Mouse (Mus musculus): ENCODE data around the gene Adgrf3. TPM values are rescaled to one million over a fixed set of nuclear protein-coding genes. Genes with fewer than 3 reads are reported as not detected.

The Adgrf3 gene
- polyA plus RNA-seq, 1 experiment from 2014 or later: 0.28 TPM

DNA sequence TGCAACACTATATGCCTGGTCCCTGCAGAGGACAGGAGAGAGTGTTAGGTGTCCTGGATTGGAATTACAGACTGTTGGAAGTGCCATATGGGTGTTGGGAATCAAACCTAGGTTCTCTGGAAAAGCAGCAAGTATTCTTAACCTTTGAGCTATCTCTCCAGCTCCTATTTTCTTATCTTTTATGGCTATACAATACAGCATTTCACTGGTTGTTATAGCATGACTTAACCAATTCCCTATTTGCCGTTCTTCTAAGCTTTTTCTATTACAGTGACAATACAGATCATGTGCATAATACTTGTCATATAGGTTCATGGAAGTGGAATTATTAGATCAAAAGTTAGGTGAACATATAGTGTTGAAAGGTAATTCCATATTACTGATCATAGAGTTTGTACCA lies 43.7 kb downstream of the Adgrf3 start:
- H3K4me1 ChIP-seq (ENCODE audit: control insufficient read depth, insufficient read depth, low read length): no peaks in the 10 kb centered on the region
- H3K4me3 ChIP-seq (ENCODE audit: low read length): no peak overlapping the region
- H3K36me3 ChIP-seq (ENCODE audit: control insufficient read depth, insufficient read depth, low read length): peaks cover 4% of the 10 kb centered on the region
- no peaks in the 10 kb centered on the region for H3K9me3 ChIP-seq (ENCODE audit: control insufficient read depth, low read length)
- ATAC-seq (ENCODE audit: low FRiP score, low TSS enrichment): no peak
- no peak overlapping the region for H3K4me2 ChIP-seq (replicated peaks; ENCODE audit: low read depth, low read length)
- H3K27ac ChIP-seq (ENCODE audit: low read depth, low read length): no peak overlapping the region
- 89% methylated on average over 1 of the region's 1 CpGs for WGBS
- H3K9ac ChIP-seq (ENCODE audit: low read depth, low read length): no peak overlapping the region
- no peaks in the 10 kb centered on the region for H3K27me3 ChIP-seq (ENCODE audit: control insufficient read depth, insufficient read depth, low read length)

DNA sequence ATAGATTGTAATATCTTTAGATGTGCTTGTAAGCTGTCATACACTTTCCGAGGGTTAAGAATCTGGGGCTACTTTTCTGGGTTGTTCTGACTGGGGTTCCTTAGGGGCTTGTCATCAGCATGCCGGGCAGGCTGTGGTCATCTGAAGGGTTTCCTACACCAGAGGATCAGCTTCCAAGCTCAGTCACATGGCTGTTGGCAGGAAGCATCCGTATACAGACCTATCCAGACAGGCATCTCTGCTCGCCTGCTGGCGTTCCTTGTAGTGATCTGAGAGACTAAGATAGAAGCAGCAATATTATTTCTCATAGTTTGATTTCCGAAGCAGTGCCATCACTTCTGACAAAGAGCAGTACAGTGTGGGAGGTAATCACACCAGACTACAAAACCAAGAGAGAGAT lies 45.9 kb downstream of the Adgrf3 start:
- Histone ChIP-seq H3K9ac (ENCODE audit: low read depth, low read length) (no peak overlapping the region), H3K9me3 (ENCODE audit: control insufficient read depth, low read length) (no peaks in the 10 kb centered on the region), H3K4me1 (ENCODE audit: control insufficient read depth, insufficient read depth, low read length) (peaks cover 7% of the 10 kb centered on the region; the same call in 1 of the 2 replicates), H3K4me3 (ENCODE audit: low read length) (no peak overlapping the region), H3K27me3 (ENCODE audit: control insufficient read depth, insufficient read depth, low read length) (no peaks in the 10 kb centered on the region), H3K36me3 (ENCODE audit: control insufficient read depth, insufficient read depth, low read length) (no peaks in the 10 kb centered on the region), H3K27ac (ENCODE audit: low read depth, low read length) (no peak overlapping the region), H3K4me2 (replicated peaks; ENCODE audit: low read depth, low read length) (no peak overlapping the region)
- ATAC-seq (ENCODE audit: low FRiP score, low TSS enrichment): no peak
- 82% methylated on average over 6 of the region's 6 CpGs for WGBS

DNA sequence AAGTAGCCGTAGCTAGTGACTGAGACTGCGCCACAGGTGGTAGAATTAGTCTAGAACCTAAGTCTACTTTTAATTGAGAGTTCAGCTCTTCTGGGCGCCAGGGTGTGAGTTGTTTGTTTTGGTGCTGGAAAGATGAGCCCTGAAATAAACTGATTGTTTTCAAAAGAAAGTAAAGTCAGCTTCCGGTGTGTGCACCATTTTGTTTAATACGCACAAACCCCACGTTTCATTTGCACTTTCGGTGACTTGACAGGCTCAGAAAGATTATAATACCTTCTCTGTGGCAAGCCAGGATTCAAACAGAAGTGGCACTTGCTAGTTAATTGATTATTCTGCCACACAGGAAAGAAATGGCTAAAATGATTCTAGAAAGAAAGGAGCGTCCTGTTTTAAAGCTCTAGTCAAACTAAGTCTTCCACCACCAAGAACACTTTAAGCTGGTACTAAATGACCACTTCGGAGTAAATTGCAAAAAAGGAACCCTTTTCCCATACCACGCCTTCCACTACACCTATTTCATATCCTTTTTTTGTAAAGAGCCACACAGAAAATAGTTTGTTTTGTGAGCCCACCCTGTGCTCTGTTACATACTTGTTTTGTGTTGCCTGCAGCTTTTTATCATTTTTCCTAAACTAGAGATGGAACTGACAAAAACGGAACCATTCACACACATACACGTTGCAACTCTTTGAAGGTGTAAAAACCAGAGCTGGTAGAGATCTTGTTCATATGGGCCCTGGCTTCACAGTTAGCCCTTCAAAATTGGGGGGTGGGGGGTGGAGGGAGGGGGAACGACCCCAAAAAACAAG lies 49.5 kb downstream of the Adgrf3 start:
- 34% methylated on average over 13 of the region's 13 CpGs for WGBS
- H3K4me1 ChIP-seq (ENCODE audit: control insufficient read depth, insufficient read depth, low read length): peaks cover 7% of the 10 kb centered on the region; the same call in 1 of the 2 replicates
- H3K4me2 ChIP-seq (replicated peaks; ENCODE audit: low read depth, low read length): peak overlapping the region; percentile 48
- peak overlapping the region; percentile 82 for H3K9ac ChIP-seq (ENCODE audit: low read depth, low read length)
- no peaks in the 10 kb centered on the region for H3K27me3 ChIP-seq (ENCODE audit: control insufficient read depth, insufficient read depth, low read length)
- ATAC-seq (ENCODE audit: low FRiP score, low TSS enrichment): no peak
- peak overlapping the region; percentile 83 for H3K4me3 ChIP-seq (ENCODE audit: low read length)
- H3K27ac ChIP-seq (ENCODE audit: low read depth, low read length): peak overlapping the region; percentile 68; the same call in 1 of the 2 replicates
- no peaks in the 10 kb centered on the region for H3K36me3 ChIP-seq (ENCODE audit: control insufficient read depth, insufficient read depth, low read length)
- H3K9me3 ChIP-seq (ENCODE audit: control insufficient read depth, low read length): no peaks in the 10 kb centered on the region

DNA sequence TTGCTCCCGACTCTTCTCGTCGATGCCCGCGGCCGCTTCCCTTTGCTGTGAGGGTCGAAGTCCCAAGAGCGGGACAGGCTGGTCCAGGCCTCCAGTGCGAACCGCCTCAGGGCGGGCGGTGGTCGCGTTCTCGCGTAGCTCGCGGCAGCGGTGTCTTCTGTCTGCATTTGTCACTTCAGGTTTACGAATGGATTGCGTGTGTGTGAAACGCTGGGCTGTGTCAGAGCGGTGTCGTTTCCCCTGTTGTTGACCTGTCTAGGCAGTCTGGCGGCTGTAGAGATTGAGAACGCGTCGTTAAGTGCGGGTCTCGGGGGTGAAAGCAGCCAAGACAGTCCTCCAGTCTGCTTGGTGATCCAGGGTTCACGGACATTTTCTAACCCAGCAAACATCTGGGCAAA lies 50.1 kb downstream of the Adgrf3 start:
- Histone ChIP-seq H3K4me2 (replicated peaks; ENCODE audit: low read depth, low read length) (peak overlapping the region; percentile 48), H3K4me3 (ENCODE audit: low read length) (peak overlapping the region; percentile 83), H3K27me3 (ENCODE audit: control insufficient read depth, insufficient read depth, low read length) (no peaks in the 10 kb centered on the region), H3K9me3 (ENCODE audit: control insufficient read depth, low read length) (no peaks in the 10 kb centered on the region), H3K36me3 (ENCODE audit: control insufficient read depth, insufficient read depth, low read length) (no peaks in the 10 kb centered on the region), H3K9ac (ENCODE audit: low read depth, low read length) (peak overlapping the region; percentile 82), H3K4me1 (ENCODE audit: control insufficient read depth, insufficient read depth, low read length) (peaks cover 7% of the 10 kb centered on the region; the same call in 1 of the 2 replicates), H3K27ac (ENCODE audit: low read depth, low read length) (peak overlapping the region; percentile 68)
- peak; percentile 78 for ATAC-seq (ENCODE audit: low FRiP score, low TSS enrichment)
- under 1% methylated on average over 31 of the region's 31 CpGs for WGBS

DNA sequence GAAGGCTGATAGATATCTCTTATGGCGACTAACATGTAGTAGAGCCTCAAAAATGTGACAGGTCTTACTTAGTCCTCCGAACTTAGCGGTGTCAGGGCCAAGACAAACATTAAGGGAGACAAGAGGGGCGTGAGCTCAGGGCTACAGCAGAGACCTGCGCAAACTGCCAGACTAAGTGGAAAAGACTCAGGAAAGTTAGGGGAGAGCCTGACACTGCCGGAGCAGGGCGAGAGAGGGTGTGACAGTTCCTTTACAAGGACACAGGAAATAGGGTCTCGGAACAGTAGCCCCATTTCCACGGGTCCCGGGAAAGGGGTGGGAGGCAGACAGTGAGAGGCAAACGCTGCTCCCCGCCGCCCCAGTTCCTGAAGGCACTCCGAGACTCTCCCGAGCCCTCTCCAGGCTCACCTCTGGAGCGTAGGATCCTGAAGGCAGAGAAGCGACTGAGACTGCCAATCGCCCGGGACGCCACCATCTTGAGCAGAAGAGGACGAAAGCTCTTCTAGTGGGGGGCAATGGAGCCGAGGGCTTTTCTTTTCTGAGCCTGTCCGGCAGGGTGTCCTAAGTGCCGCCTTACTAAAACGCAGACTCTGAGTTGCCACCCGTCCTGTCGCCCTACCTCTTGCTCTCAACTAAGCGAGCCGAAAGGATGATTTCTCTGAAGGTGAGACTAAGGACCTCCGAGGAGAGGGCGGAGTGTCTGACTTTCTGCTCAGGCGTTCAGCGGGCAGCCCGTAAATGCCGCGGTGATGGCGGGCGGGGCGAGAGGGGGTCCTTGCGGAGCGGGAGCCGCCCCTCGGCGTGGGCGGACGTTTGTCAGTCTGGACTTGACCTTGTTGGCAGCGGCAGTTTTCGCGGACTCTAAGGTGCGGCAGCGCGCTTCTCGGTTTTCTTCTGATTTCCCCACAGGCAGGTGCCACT lies 50.8 kb downstream of the Adgrf3 start, which contains the start of the genes Hadha and Hadhb:
Hadha (minus strand) TSS at position 689 of the 921 bp plus-strand sequence.
Hadhb (plus strand) TSS at position 775 of the 921 bp plus-strand sequence.
- under 1% methylated on average over 53 of the region's 53 CpGs for WGBS
- H3K4me2 ChIP-seq (replicated peaks; ENCODE audit: low read depth, low read length): peak within 1 kb of the TSS; percentile 48
- peak within 1 kb of the TSS; percentile 83 for H3K4me3 ChIP-seq (ENCODE audit: low read length)
- no peaks in the 10 kb centered on the region for H3K27me3 ChIP-seq (ENCODE audit: control insufficient read depth, insufficient read depth, low read length)
- no peaks in the 10 kb centered on the region for H3K36me3 ChIP-seq (ENCODE audit: control insufficient read depth, insufficient read depth, low read length)
- ATAC-seq (ENCODE audit: low FRiP score, low TSS enrichment): peak; percentile 93
- H3K27ac ChIP-seq (ENCODE audit: low read depth, low read length): peak within 1 kb of the TSS; percentile 68
- H3K9ac ChIP-seq (ENCODE audit: low read depth, low read length): peak within 1 kb of the TSS; percentile 82
- no peaks in the 10 kb centered on the region for H3K9me3 ChIP-seq (ENCODE audit: control insufficient read depth, low read length)
- H3K4me1 ChIP-seq (ENCODE audit: control insufficient read depth, insufficient read depth, low read length): peaks cover 7% of the 10 kb centered on the region; the same call in 1 of the 2 replicates

DNA sequence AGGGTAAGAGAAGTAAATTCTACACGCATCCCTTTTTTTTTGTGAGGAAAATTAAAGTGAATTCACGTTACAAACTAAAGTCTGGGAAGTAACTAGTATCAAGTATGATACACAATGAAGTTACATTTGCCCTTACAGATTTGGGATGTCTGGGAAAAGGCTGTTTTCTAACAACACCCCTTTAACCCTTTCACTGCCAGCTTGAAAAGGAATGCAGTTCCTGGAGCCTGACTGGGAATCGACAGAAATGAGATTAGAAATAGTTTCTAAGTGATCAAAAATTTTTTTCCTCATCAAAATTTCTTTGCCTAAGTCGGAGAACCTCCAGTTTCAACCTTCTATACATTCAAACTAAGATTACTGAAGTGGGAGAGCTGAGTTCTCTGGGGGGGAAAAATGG lies 51.5 kb downstream of the Adgrf3 start:
- no peak for ATAC-seq (ENCODE audit: low FRiP score, low TSS enrichment)
- Histone ChIP-seq H3K4me3 (ENCODE audit: low read length) (peak overlapping the region; percentile 83), H3K27me3 (ENCODE audit: control insufficient read depth, insufficient read depth, low read length) (no peaks in the 10 kb centered on the region), H3K9me3 (ENCODE audit: control insufficient read depth, low read length) (no peaks in the 10 kb centered on the region), H3K27ac (ENCODE audit: low read depth, low read length) (no peak overlapping the region), H3K36me3 (ENCODE audit: control insufficient read depth, insufficient read depth, low read length) (no peaks in the 10 kb centered on the region), H3K4me2 (replicated peaks; ENCODE audit: low read depth, low read length) (peak overlapping the region; percentile 48), H3K9ac (ENCODE audit: low read depth, low read length) (peak overlapping the region; percentile 82), H3K4me1 (ENCODE audit: control insufficient read depth, insufficient read depth, low read length) (peaks cover 7% of the 10 kb centered on the region; the same call in 1 of the 2 replicates)
- WGBS: 20% methylated on average over 4 of the region's 4 CpGs

DNA sequence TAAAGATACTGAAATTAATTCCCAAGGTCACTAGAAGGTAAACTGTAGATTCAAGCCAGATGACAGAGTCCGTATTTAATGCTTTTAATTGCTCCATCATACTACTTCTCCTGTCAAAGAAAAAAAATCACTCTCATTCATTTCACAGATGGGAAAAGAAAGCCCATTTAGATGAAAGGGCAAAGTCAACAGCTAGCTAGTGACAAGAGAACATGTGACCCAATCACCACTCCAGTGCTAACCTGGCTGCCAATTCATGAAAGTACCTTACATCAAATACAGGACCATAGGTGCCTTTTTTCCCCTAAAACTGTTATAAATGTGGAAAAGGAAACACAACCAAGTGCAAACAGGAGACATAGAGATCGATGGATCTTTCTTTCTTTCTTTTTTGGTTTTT lies 52.3 kb downstream of the Adgrf3 start:
- WGBS: 92% methylated on average over 2 of the region's 2 CpGs
- Histone ChIP-seq H3K9ac (ENCODE audit: low read depth, low read length) (no peak overlapping the region), H3K4me1 (ENCODE audit: control insufficient read depth, insufficient read depth, low read length) (peaks cover 7% of the 10 kb centered on the region; the same call in 1 of the 2 replicates), H3K9me3 (ENCODE audit: control insufficient read depth, low read length) (no peaks in the 10 kb centered on the region), H3K27me3 (ENCODE audit: control insufficient read depth, insufficient read depth, low read length) (no peaks in the 10 kb centered on the region), H3K27ac (ENCODE audit: low read depth, low read length) (no peak overlapping the region), H3K36me3 (ENCODE audit: control insufficient read depth, insufficient read depth, low read length) (no peaks in the 10 kb centered on the region), H3K4me3 (ENCODE audit: low read length) (no peak overlapping the region), H3K4me2 (replicated peaks; ENCODE audit: low read depth, low read length) (no peak overlapping the region)
- ATAC-seq (ENCODE audit: low FRiP score, low TSS enrichment): no peak

DNA sequence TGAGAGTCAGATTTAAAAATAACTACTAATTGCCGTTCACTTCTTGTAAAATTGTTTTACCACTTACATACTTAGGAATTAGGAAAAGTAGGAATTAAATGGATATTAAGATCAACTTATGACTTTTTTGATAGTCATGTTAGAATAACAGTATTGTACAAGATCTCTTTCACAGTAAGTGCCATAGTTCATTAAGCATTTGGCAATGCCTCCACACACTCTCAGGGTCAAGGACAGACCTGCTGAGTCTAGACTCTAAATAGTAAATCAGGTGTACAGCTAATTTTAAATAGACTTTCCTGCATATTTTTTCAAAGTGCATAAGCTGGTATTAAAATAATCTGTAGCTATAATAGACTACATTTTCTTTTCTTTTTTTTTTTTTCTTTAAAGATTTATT lies 53.1 kb downstream of the Adgrf3 start:
- H3K9me3 ChIP-seq (ENCODE audit: control insufficient read depth, low read length): no peaks in the 10 kb centered on the region
- peaks cover 7% of the 10 kb centered on the region; the same call in 1 of the 2 replicates for H3K4me1 ChIP-seq (ENCODE audit: control insufficient read depth, insufficient read depth, low read length)
- no peak for ATAC-seq (ENCODE audit: low FRiP score, low TSS enrichment)
- H3K4me2 ChIP-seq (replicated peaks; ENCODE audit: low read depth, low read length): no peak overlapping the region
- no peak overlapping the region for H3K27ac ChIP-seq (ENCODE audit: low read depth, low read length)
- H3K4me3 ChIP-seq (ENCODE audit: low read length): no peak overlapping the region
- H3K27me3 ChIP-seq (ENCODE audit: control insufficient read depth, insufficient read depth, low read length): no peaks in the 10 kb centered on the region
- no peak overlapping the region for H3K9ac ChIP-seq (ENCODE audit: low read depth, low read length)
- H3K36me3 ChIP-seq (ENCODE audit: control insufficient read depth, insufficient read depth, low read length): no peaks in the 10 kb centered on the region
- WGBS: 84% methylated on average over 1 of the region's 1 CpGs

Measured in kidney, embryonic 14.5 days (tissue).